Mouse (Mus musculus): ENCODE results near the gene Gm42421. TPM values are rescaled to one million over a fixed set of nuclear protein-coding genes. Genes with fewer than 3 reads are reported as not detected.
A peak's percentile ranks its signal among the peaks of the same experiment; 100 is the strongest.

Gene Gm42421
- total RNA-seq (2021) = 1 to 10 TPM; 1.2 to 2.6 TPM

- no peak for DNase-seq
These were observed at the start of gene Gm42421 for GRCm38 (mm10) chr5:143927875-143928274. TSS of gene Gm42421 (plus strand) at chr5:143928175.

- no peak for DNase-seq
These were observed 42.7 kb upstream of the Gm42421 start for GRCm38 (mm10) chr5:143885274-143885673.

GRCm38 (mm10) chr5:143890741-143891140, 37.2 kb upstream of the Gm42421 start:
- DNase-seq = no peak

- DNase-seq = no peak
These were observed 35.6 kb upstream of the Gm42421 start for GRCm38 (mm10) chr5:143892255-143892886.

- no peak for DNase-seq
These were observed 34.6 kb upstream of the Gm42421 start for GRCm38 (mm10) chr5:143893396-143893795.

- no peak for DNase-seq
These were observed 30.2 kb upstream of the Gm42421 start, which contains the start of gene Ankrd61 for GRCm38 (mm10) chr5:143897635-143898330. TSS of gene Ankrd61 (minus strand) at chr5:143897685.

GRCm38 (mm10) chr5:143902111-143902510, 25.9 kb upstream of the Gm42421 start:
- peak in 1 of 2 experiments; percentile 40 for DNase-seq

GRCm38 (mm10) chr5:143903813-143904212, 24.2 kb upstream of the Gm42421 start:
- DNase-seq = no peak

- no peak for DNase-seq
These were observed 21.5 kb upstream of the Gm42421 start for GRCm38 (mm10) chr5:143906429-143906828.

- no peak for DNase-seq
These were observed 19.0 kb upstream of the Gm42421 start for GRCm38 (mm10) chr5:143908926-143909325.

- peak; percentile 95 to 97 for DNase-seq
These were observed 18.3 kb upstream of the Gm42421 start, which contains the start of the genes Aimp2 and Pms2 for GRCm38 (mm10) chr5:143909417-143910400. TSS of gene Aimp2 (minus strand) at chr5:143909847. TSS of gene Pms2 (plus strand) at chr5:143909964.

- no peak for DNase-seq
These were observed 11.8 kb upstream of the Gm42421 start for GRCm38 (mm10) chr5:143916221-143916620.

- DNase-seq = no peak
These were observed 10.6 kb upstream of the Gm42421 start for GRCm38 (mm10) chr5:143917418-143917817.

GRCm38 (mm10) chr5:143918120-143918519, 9.9 kb upstream of the Gm42421 start:
- no peak for DNase-seq

GRCm38 (mm10) chr5:143924781-143925452, 3.1 kb upstream of the Gm42421 start:
- no peak for DNase-seq

GRCm38 (mm10) chr5:143929291-143929690, 1.3 kb downstream of the Gm42421 start:
- DNase-seq = no peak

GRCm38 (mm10) chr5:143930656-143931055, 2.7 kb downstream of the Gm42421 start:
- DNase-seq = no peak

GRCm38 (mm10) chr5:143931863-143932580, 4.0 kb downstream of the Gm42421 start:
- no peak for DNase-seq

GRCm38 (mm10) chr5:143932831-143933230, 4.9 kb downstream of the Gm42421 start, which contains the start of gene Rsph10b:
TSS of gene Rsph10b (plus strand) at chr5:143933035.
- DNase-seq = no peak

- no peak for DNase-seq
These were observed 5.4 kb downstream of the Gm42421 start for GRCm38 (mm10) chr5:143933414-143933813.

- no peak for DNase-seq
These were observed 5.9 kb downstream of the Gm42421 start for GRCm38 (mm10) chr5:143933875-143934274.
